Mouse (Mus musculus) frontal cortex, adult 2 months (tissue): ENCODE results near the gene Anxa2. TPM values are rescaled to one million over a fixed set of nuclear protein-coding genes. Genes with fewer than 3 reads are reported as not detected.

ENCODE experiments used
- DNase-seq, 2 experiments: peaks; one replicate each; pipeline ENCODE4 v3.0.0; 2022; ENCODE audit warnings: low spot score in 1 of 2; ENCODE audit errors: extremely low spot score in 1 of 2
- polyA plus RNA-seq: library from polyadenylated mRNA; depleted of rRNA; stranded (reverse); fragments of >200 nt; gene quantifications from 2 replicates; pipeline ENCODE4 v1.2.3, GENCODE M21; 2012; rRNA removed

The Anxa2 gene
- polyA plus RNA-seq, 1 experiment = 22.7 TPM

- peak in 1 of 2 experiments; percentile 50 for DNase-seq
Observed at GRCm38 (mm10) chr9:69505611-69506010, 52.2 kb downstream of the Anxa2 start.

- no peak for DNase-seq
Observed at GRCm38 (mm10) chr9:69507206-69507605, 53.8 kb downstream of the Anxa2 start.

- DNase-seq = no peak
Observed at GRCm38 (mm10) chr9:69508016-69508415, 54.6 kb downstream of the Anxa2 start.

- no peak for DNase-seq
Observed at GRCm38 (mm10) chr9:69511881-69512590, 58.6 kb downstream of the Anxa2 start.

- DNase-seq = no peak
Observed at GRCm38 (mm10) chr9:69512726-69513125, 59.3 kb downstream of the Anxa2 start.

- no peak for DNase-seq
Observed at GRCm38 (mm10) chr9:69514206-69514605, 60.8 kb downstream of the Anxa2 start.

- no peak for DNase-seq
Observed at GRCm38 (mm10) chr9:69515416-69515815, 62.0 kb downstream of the Anxa2 start.

GRCm38 (mm10) chr9:69517387-69518035 lies 64.1 kb downstream of the Anxa2 start:
- DNase-seq = peak; percentile 74 to 89

Other genes starting within 250 kb of the Anxa2 start
- gene Ice2, start 55.7 kb upstream of the Anxa2 start, polyA plus RNA-seq = 7.2 and 8.4 TPM in 2 replicates